Mouse (Mus musculus) right cerebral cortex, postnatal 14 days (tissue): ENCODE results near the gene Lcn6.
"Not testable (repeated sequence)": the region's sequence is repeated elsewhere in the genome, so short reads cannot be mapped to it uniquely, and the experiment has no call there.

Experiments
- DNase-seq: peaks from one replicate; pipeline ENCODE4 v3.0.0; 2022

The Lcn6 gene

DNA sequence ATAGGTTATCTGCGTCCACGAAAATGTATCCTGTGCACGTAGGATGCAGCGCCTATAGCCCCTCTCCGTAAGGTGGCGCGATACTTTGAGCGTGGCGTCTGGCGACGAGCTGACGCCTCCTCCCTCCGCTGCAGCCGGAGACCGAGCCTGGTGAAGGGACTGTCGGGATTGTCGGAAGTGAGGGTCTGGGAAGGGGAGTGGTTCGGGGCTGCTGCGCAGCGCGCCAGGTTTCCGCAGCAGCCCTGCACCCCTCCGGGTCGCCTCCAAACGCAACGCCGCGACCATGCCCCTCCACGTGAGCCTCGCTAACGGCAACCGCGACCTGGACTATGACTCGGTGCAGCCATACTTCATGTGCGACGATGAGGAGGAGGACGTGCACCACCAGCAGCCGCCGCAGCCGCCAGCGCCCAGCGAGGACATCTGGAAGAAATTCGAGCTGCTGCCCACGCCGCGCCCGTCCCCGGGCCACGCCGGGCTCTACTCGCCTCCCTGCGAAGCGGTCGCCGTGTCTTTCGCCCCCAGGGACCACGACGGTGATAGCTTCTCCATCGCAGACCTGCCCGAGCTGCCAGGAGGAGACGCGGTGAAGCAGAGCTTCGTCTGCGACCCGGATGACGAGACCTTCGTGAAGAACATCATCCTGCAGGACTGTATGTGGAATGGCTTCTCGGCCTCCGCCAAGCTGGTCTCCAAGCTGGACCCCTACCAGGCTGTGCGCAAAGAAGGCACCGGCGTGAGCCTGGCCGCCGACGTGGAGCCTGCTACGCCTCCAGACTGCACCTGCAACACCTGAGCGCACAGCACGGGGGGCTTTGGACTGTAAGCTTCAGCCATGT is 30.3 kb downstream of the Lcn6 start, which contains the start of gene Bmyc:
Bmyc (plus strand) TSS at position 97 of the 839 bp plus-strand sequence.
- peak; percentile 85 for DNase-seq

GRCm38 (mm10) chr2:25708121-25708520 is 31.5 kb downstream of the Lcn6 start:
- DNase-seq: peak; percentile 55

GRCm38 (mm10) chr2:25709056-25709455 is 32.5 kb downstream of the Lcn6 start:
- DNase-seq: not testable (repeated sequence)

- DNase-seq: not testable (repeated sequence)
Measured at GRCm38 (mm10) chr2:25709791-25710190, 33.2 kb downstream of the Lcn6 start.

- DNase-seq: not testable (repeated sequence)
Measured at GRCm38 (mm10) chr2:25711641-25712040, 35.1 kb downstream of the Lcn6 start.

- DNase-seq: no peak
Measured at GRCm38 (mm10) chr2:25717222-25717621, 40.6 kb downstream of the Lcn6 start.
